Mouse (Mus musculus): Measurements from ENCODE around the gene 4921517D22Rik. TPM values are rescaled to one million over a fixed set of nuclear protein-coding genes. Genes with fewer than 3 reads are reported as not detected.
"Not testable (repeated sequence)": the region's sequence is repeated elsewhere in the genome, so short reads cannot be mapped to it uniquely, and the experiment has no call there.

Gene 4921517D22Rik
- polyA plus RNA-seq, 1 experiment from 2014 or later = not detected

GRCm38 (mm10) chr13:59719475-59719874 is 25.6 kb upstream of the 4921517D22Rik start:
- no peak for DNase-seq (ENCODE audit: low spot score)
- Histone ChIP-seq H3K27ac (replicated peaks) (no peak overlapping the region), H3K36me3 (no peaks in the 10 kb centered on the region), H3K4me1 (0 out of 2 replicates have a peak, but pooled peaks cover 3% of the 10 kb centered on the region), H3K4me3 (no peak overlapping the region), H3K9me3 (replicated peaks) (no peaks in the 10 kb centered on the region), H3K27me3 (ENCODE audit: low read depth, poor library complexity, severe bottlenecking) (0 out of 2 replicates have a peak, but pooled peaks cover 2% of the 10 kb centered on the region)
- WGBS = 96% methylated on average over 1 of the region's 1 CpGs

GRCm38 (mm10) chr13:59718857-59719440 is 25.0 kb upstream of the 4921517D22Rik start:
- not testable (repeated sequence) for H3K9me3 ChIP-seq (replicated peaks); DNase-seq (ENCODE audit: low spot score)
- WGBS = 43% methylated on average over 6 of the region's 6 CpGs

DNA sequence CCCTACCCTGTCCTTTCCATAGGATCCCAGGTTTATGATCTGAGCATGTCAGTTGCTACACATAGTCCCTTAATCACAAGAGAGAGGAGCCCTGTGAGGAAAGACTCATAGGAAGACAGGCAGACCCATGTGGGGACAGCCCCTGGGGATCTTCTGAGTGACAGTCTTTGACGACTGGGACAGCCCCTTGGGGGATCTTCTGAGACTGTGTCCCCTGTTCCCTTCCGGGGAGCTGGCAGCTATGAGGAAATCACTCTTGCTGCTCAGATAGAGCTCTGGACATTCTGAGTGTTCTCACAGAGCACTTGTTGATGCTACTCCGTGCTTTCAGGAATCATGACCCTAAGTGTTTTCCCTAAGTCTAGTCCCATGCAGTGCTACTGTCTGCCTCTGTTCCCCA is 19.8 kb upstream of the 4921517D22Rik start:
- 63% methylated on average over 3 of the region's 3 CpGs for WGBS
- no peak overlapping the region for H3K4me3 ChIP-seq
- H3K4me1 ChIP-seq = peaks cover 4% of the 10 kb centered on the region
- H3K9me3 ChIP-seq (replicated peaks) = no peaks in the 10 kb centered on the region
- no peak overlapping the region for H3K27ac ChIP-seq (replicated peaks)
- no peaks in the 10 kb centered on the region for H3K36me3 ChIP-seq
- peaks cover 8% of the 10 kb centered on the region; the same call in 1 of the 2 replicates for H3K27me3 ChIP-seq (ENCODE audit: low read depth, poor library complexity, severe bottlenecking)
- DNase-seq (ENCODE audit: low spot score) = no peak

More at GRCm38 (mm10) chr13:59718857-59719440, 25.0 kb upstream of the 4921517D22Rik start:
- H3K27me3 ChIP-seq (ENCODE audit: low read depth, poor library complexity, severe bottlenecking); H3K36me3 ChIP-seq; H3K4me1 ChIP-seq; H3K4me3 ChIP-seq; H3K27ac ChIP-seq (replicated peaks): not testable (repeated sequence)

DNA sequence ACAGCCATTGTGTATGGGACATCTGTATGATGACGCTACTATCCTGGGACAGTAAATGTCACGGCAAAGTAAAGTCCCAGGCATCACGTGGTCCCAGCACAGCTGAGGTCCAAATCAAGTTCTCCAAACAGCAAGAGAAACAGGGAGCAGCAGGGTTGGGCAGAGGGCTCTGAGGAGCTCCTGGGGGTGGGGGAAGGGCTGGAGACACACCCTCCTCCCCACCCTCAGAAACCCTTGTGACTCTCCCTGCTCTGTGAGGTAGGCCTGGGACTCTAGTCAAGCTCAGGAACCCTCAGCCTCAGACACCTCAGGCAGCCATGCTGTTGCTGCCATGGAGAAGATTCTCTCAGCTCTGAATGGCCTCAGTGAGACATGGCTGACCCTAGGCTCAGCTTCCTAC is 18.1 kb upstream of the 4921517D22Rik start, which contains the start of gene Spata31d1b:
Spata31d1b (plus strand) TSS at position 301 of the 400 bp plus-strand sequence.
- WGBS = 78% methylated on average over 3 of the region's 3 CpGs
- not testable (repeated sequence) for H3K27ac ChIP-seq (replicated peaks); H3K27me3 ChIP-seq (ENCODE audit: low read depth, poor library complexity, severe bottlenecking); DNase-seq (ENCODE audit: low spot score); H3K4me1 ChIP-seq; H3K9me3 ChIP-seq (replicated peaks); H3K36me3 ChIP-seq; H3K4me3 ChIP-seq

DNA sequence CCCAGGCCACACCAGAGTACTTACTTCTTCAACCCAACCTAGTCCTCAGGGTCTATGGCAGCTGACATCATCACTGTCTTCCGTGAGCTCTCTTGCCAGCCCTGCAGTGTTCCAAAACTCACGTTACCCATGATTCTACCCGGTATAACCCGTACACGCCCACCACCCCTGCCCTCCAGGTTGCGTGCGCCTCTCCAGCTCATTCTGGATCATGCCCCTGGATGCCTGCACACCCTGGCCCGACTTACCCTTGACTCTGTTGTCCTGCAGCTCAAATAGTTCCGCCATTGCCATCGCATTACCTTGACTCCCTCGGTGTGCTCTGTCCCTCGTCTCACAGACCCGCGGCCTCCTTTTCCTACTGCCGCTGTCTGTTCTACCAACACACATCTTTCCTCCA is 16.3 kb upstream of the 4921517D22Rik start, which contains the start of gene Spata31d1a:
Spata31d1a (minus strand) TSS at position 101 of the 400 bp plus-strand sequence.
- Histone ChIP-seq H3K4me1 (peaks cover 4% of the 10 kb centered on the region), H3K27me3 (ENCODE audit: low read depth, poor library complexity, severe bottlenecking) (peaks cover 8% of the 10 kb centered on the region; the same call in 1 of the 2 replicates), H3K9me3 (replicated peaks) (no peaks in the 10 kb centered on the region), H3K4me3 (no peak within 1 kb of the TSS), H3K27ac (replicated peaks) (no peak within 1 kb of the TSS), H3K36me3 (no peaks in the 10 kb centered on the region)
- 92% methylated on average over 15 of the region's 15 CpGs for WGBS
- no peak for DNase-seq (ENCODE audit: low spot score)

DNA sequence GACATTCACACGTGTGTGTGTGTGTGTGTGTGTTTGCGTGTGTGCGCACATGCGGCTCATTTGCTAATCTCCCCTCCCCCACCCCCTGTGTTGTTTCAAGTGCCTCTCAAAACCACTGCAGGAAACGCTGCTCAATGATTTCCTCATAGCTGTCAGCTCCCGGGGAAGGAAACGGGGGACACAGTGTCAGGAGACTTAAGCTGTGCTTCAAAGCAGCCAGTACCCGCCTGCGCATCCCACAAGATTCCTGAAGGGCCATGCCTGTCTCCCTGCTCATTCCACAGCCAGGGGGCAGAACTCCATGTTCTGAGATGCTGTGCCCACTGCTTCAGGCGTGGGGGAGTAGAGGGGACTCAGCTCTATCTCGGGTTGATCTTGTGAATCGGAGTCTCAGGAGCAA is 10.7 kb upstream of the 4921517D22Rik start:
- Histone ChIP-seq H3K4me1 (peaks cover 15% of the 10 kb centered on the region), H3K4me3 (no peak overlapping the region), H3K9me3 (replicated peaks) (no peaks in the 10 kb centered on the region), H3K27me3 (ENCODE audit: low read depth, poor library complexity, severe bottlenecking) (peaks cover 20% of the 10 kb centered on the region), H3K27ac (replicated peaks) (peak overlapping the region; percentile 42), H3K36me3 (no peaks in the 10 kb centered on the region)
- 67% methylated on average over 12 of the region's 12 CpGs for WGBS
- DNase-seq (ENCODE audit: low spot score) = peak; percentile 20

DNA sequence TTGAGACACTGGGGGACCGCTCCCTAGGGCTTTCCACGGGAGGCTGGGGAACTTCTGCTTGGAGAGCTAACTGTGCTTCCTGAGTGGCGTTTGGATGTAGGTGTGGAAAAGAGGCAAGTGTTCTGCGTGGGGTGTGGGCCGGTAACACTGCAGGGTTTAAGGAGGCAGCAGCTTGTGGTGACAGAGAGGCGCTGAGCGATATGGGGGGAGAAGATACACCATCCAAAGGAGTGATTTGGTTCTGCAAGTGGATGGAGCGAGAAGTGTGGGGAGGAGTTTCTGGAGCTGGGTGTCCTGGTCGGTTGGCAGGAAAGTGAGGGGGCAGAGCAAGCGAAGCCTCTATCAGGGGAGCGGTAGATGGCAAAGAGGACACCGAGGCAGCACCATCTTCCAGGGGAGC is 9.6 kb upstream of the 4921517D22Rik start:
- Histone ChIP-seq H3K4me3 (no peak overlapping the region), H3K9me3 (replicated peaks) (no peaks in the 10 kb centered on the region), H3K4me1 (peaks cover 15% of the 10 kb centered on the region), H3K27me3 (ENCODE audit: low read depth, poor library complexity, severe bottlenecking) (peaks cover 20% of the 10 kb centered on the region), H3K27ac (replicated peaks) (no peak overlapping the region), H3K36me3 (no peaks in the 10 kb centered on the region)
- DNase-seq (ENCODE audit: low spot score) = no peak
- WGBS = 86% methylated on average over 12 of the region's 12 CpGs

DNA sequence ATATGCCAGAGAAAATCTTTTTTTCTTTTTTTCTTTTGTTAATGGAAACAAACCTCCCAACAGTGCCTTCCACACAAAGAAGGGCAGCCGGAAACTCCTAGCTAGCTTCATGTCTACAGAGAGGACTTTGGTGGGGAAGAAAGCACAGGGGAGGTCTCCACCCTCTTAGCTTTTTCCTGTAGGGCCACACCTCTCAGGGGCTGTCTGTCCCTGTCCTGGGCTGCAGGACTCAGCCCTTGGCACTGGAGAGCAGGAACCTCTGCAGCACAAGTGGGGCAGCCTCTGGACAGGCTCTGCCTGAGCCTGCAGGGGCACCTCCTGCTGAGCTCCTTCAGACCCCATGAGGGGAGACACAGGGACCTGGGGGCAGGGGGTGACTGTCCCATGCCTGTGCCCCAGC is 6.2 kb upstream of the 4921517D22Rik start:
- not testable (repeated sequence) for H3K9me3 ChIP-seq (replicated peaks); DNase-seq (ENCODE audit: low spot score); H3K36me3 ChIP-seq; H3K4me3 ChIP-seq; H3K27ac ChIP-seq (replicated peaks)
- H3K27me3 ChIP-seq (ENCODE audit: low read depth, poor library complexity, severe bottlenecking) = peaks cover 37% of the 10 kb centered on the region
- 59% methylated on average over 1 of the region's 1 CpGs for WGBS
- H3K4me1 ChIP-seq = peaks cover 15% of the 10 kb centered on the region

- WGBS = 93% methylated on average over 8 of the region's 8 CpGs
- peaks cover 47% of the 10 kb centered on the region for H3K27me3 ChIP-seq (ENCODE audit: low read depth, poor library complexity, severe bottlenecking)
- H3K4me1 ChIP-seq = peaks cover 6% of the 10 kb centered on the region; the same call in 1 of the 2 replicates
- H3K4me3 ChIP-seq = no peak overlapping the region
- DNase-seq (ENCODE audit: low spot score) = no peak
- H3K36me3 ChIP-seq = no peaks in the 10 kb centered on the region
- peaks cover 9% of the 10 kb centered on the region; the same call in 1 of the 2 replicates for H3K9me3 ChIP-seq (replicated peaks)
- H3K27ac ChIP-seq (replicated peaks) = no peak overlapping the region
Measured at GRCm38 (mm10) chr13:59699131-59699530, 5.2 kb upstream of the 4921517D22Rik start.

DNA sequence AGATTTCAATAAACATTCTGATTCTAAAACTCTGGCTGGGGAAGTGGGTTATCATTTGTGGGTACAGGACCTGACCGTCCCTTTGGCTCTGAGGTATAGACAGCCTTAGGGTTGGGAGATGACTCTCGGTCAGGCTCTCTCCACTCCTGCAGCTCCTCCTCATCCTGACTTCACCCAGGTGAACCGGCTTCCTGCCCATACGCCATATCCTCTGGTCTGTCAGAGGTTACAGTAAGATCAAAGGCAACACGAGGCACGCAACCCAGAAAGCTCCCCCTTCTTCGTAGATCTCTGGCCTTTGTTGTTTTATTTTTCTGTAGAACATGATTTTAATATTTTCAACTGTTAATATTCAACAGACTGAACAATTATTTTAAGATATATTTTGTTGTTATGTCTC is 1.9 kb upstream of the 4921517D22Rik start:
- Histone ChIP-seq H3K27ac (replicated peaks) (no peak overlapping the region), H3K9me3 (replicated peaks) (peaks cover 14% of the 10 kb centered on the region), H3K36me3 (no peaks in the 10 kb centered on the region), H3K27me3 (ENCODE audit: low read depth, poor library complexity, severe bottlenecking) (peaks cover 49% of the 10 kb centered on the region), H3K4me3 (no peak overlapping the region), H3K4me1 (peaks cover 16% of the 10 kb centered on the region)
- DNase-seq (ENCODE audit: low spot score) = no peak
- 91% methylated on average over 7 of the region's 7 CpGs for WGBS

- H3K4me3 ChIP-seq = no peak overlapping the region
- WGBS = 21% methylated on average over 10 of the region's 10 CpGs
- DNase-seq (ENCODE audit: low spot score) = peak; percentile 81
- peaks cover 19% of the 10 kb centered on the region for H3K9me3 ChIP-seq (replicated peaks)
- H3K27me3 ChIP-seq (ENCODE audit: low read depth, poor library complexity, severe bottlenecking) = peaks cover 82% of the 10 kb centered on the region
- peaks cover 16% of the 10 kb centered on the region for H3K4me1 ChIP-seq
- no peaks in the 10 kb centered on the region for H3K36me3 ChIP-seq
- no peak overlapping the region; the same call in 1 of the 2 replicates for H3K27ac ChIP-seq (replicated peaks)
Measured at GRCm38 (mm10) chr13:59691478-59691877, 2.4 kb downstream of the 4921517D22Rik start.

GRCm38 (mm10) chr13:59690576-59690975 is 3.3 kb downstream of the 4921517D22Rik start:
- no peak overlapping the region for H3K27ac ChIP-seq (replicated peaks)
- H3K27me3 ChIP-seq (ENCODE audit: low read depth, poor library complexity, severe bottlenecking) = peaks cover 81% of the 10 kb centered on the region
- no peak for DNase-seq (ENCODE audit: low spot score)
- no peak overlapping the region for H3K4me3 ChIP-seq
- H3K36me3 ChIP-seq = no peaks in the 10 kb centered on the region
- H3K4me1 ChIP-seq = peaks cover 17% of the 10 kb centered on the region
- H3K9me3 ChIP-seq (replicated peaks) = peaks cover 19% of the 10 kb centered on the region
- WGBS = 81% methylated on average over 7 of the region's 7 CpGs

- Histone ChIP-seq H3K4me1 (peaks cover 24% of the 10 kb centered on the region), H3K27me3 (ENCODE audit: low read depth, poor library complexity, severe bottlenecking) (peaks cover 73% of the 10 kb centered on the region), H3K36me3 (no peaks in the 10 kb centered on the region), H3K4me3 (no peak overlapping the region), H3K27ac (replicated peaks) (no peak overlapping the region), H3K9me3 (replicated peaks) (peaks cover 17% of the 10 kb centered on the region)
- DNase-seq (ENCODE audit: low spot score) = no peak
- 95% methylated on average over 3 of the region's 3 CpGs for WGBS
Measured at GRCm38 (mm10) chr13:59689843-59690242, 4.1 kb downstream of the 4921517D22Rik start.
